Mouse (Mus musculus): ENCODE data around the gene Slc1a7. TPM values are rescaled to one million over a fixed set of nuclear protein-coding genes. Genes with fewer than 3 reads are reported as not detected.

Gene Slc1a7
- total RNA-seq, 1 experiment from 2014 or later = not detected

DNA sequence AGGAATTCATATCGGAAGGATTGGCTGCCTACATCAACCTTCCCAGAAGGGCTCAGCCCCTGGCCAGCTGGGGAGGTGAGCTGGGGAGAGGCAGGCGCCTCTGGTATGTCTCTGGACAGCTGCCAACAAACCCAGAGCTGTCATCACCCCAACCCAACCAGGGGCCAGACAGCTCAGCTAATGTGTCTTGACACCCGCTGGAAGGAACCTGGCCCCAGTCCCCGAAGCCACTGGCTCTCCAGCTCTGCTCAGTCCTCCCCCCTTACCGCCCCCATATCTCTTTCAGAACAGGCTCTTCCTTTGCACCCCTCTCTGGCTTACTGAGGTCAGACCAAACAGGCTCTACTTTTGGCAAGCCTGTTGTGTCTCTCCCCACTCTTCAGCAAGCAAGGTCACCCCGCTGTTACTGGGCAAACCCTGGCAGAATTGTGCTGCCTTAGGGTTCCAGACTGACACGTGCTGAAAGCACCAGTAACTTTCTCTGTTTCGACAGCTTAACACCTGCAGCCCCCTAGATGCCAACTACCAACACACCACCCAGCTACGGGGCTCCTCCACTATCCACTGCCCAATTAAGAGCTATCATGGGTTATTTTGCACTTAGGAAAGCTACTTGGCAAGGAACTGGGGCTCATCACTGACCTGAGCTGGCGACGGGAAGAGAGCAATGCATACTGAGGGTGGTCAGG, 5.9 kb upstream of the Slc1a7 start:
- ATAC-seq (replicated peaks; ENCODE audit: insufficient number of reproducible peaks, low FRiP score, low TSS enrichment, poor library complexity, severe bottlenecking) = no peak

DNA sequence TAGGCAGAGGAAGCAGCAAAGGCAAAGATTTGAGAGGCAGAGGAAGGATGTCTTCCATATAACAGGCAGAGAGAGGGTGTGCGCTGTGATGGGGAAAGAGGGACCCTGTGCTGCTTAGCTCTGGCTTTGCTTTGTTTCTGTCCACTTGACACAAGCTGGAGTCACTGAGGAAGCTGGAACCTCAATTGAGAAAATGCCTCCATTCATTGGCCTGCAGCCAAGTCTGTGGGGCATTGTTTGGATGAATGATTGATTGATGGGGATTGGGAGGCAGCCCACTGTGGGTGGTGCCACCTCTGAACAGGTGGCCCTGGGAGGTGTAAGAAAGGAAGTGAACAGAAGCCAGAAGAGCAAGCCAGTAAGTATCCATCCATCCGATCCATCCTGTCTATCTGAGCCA, 5.3 kb upstream of the Slc1a7 start:
- ATAC-seq (replicated peaks; ENCODE audit: insufficient number of reproducible peaks, low FRiP score, low TSS enrichment, poor library complexity, severe bottlenecking) = no peak

DNA sequence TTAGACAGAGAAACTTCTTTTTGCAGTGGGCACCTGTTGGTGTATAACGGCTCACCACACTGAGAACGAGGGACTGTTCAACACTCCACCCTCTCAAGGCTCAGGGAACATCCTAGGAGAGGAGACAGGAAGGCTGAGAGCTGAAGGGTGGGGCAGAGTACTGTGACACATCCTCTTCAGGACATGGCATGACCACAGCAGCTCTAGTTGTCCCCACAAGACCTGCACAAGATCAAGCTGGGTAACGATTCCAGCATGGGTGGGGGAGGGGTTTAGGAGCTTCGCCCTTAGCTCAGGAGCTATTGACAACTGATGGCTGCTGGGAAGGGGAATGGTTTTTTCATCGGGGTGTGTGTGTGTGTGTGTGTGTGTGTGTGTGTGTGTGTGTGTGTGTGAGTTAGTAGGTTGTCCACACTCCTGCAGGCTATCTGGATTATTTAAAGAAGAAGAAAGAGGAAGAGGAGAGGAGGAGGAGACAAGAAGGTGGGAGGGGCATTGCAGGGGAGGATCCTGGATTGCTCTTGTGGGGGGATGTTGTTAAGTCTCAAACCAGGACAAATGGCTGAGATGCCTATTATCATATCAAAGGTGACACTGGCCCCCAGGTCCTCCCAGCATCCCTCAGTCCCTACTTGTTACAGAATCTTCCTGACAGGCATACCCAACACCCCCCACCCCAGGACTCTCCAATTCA, 1.6 kb upstream of the Slc1a7 start:
- no peak; the same call in 1 of the 2 replicates for ATAC-seq (replicated peaks; ENCODE audit: insufficient number of reproducible peaks, low FRiP score, low TSS enrichment, poor library complexity, severe bottlenecking)

DNA sequence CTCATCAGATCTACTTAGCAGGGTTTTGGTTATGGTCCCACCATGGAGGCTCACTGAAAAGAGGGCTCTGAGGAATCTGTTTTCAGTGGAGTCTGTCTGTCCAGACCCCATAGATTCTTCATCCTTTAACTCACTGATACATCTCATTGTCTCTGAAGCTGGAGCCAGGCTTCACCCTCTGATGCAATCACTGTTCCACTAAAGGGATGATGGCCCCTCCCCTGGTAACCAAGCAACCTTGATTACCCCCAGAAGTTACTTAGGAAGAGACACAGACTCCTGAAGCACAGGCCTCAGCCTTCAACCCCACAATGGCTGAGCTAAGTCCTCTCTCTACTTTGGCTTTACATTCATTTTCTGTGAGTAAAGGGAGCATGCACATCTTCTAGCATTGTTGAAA, 1.6 kb downstream of the Slc1a7 start:
- ATAC-seq (replicated peaks; ENCODE audit: insufficient number of reproducible peaks, low FRiP score, low TSS enrichment, poor library complexity, severe bottlenecking) = no peak

GRCm38 (mm10) chr4:107971162-107971561, 3.0 kb downstream of the Slc1a7 start:
- no peak for ATAC-seq (replicated peaks; ENCODE audit: insufficient number of reproducible peaks, low FRiP score, low TSS enrichment, poor library complexity, severe bottlenecking)

DNA sequence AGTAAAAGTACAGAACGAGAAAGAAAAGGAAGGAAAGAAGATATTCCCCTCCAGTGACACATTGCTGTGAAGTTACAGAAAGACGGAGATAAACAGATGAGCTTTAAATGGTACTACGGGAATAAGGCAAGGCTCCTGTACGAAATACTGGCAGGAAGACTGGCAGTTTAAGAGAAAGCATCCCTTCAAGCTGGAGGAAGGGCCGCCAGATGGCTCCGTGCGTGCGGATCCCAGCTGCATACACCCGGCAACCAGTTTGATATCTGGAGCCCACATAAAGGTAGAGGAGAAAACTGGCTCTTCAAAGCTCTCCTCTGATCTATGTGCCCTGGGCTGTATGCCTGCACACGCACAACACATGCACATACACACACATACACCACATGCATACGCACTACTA, 6.4 kb downstream of the Slc1a7 start:
- no peak for ATAC-seq (replicated peaks; ENCODE audit: insufficient number of reproducible peaks, low FRiP score, low TSS enrichment, poor library complexity, severe bottlenecking)

- no peak for ATAC-seq (replicated peaks; ENCODE audit: insufficient number of reproducible peaks, low FRiP score, low TSS enrichment, poor library complexity, severe bottlenecking)
Observed at GRCm38 (mm10) chr4:107975004-107975403, 6.9 kb downstream of the Slc1a7 start.

DNA sequence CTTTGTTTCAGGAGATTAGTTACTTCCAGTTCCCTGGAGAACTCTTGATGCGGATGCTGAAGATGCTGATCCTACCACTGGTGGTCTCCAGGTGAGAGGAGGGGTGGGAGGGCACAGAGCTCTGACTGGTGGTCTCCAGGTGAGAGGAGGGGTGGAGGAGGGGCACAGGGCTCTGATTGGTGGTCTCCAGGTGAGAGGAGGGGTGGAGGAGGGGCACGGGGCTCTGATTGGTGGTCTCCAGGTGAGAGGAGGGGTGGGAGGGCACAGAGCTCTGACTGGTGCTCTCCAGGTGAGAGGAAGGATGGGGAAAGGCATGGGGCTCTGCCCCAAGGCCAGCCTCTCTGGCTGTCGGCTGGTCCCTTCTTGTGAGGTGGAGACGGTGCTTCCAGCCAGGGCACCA, 9.5 kb downstream of the Slc1a7 start:
- ATAC-seq (replicated peaks; ENCODE audit: insufficient number of reproducible peaks, low FRiP score, low TSS enrichment, poor library complexity, severe bottlenecking) = no peak

- ATAC-seq (replicated peaks; ENCODE audit: insufficient number of reproducible peaks, low FRiP score, low TSS enrichment, poor library complexity, severe bottlenecking) = no peak
Observed at GRCm38 (mm10) chr4:107979530-107979929, 11.4 kb downstream of the Slc1a7 start.

DNA sequence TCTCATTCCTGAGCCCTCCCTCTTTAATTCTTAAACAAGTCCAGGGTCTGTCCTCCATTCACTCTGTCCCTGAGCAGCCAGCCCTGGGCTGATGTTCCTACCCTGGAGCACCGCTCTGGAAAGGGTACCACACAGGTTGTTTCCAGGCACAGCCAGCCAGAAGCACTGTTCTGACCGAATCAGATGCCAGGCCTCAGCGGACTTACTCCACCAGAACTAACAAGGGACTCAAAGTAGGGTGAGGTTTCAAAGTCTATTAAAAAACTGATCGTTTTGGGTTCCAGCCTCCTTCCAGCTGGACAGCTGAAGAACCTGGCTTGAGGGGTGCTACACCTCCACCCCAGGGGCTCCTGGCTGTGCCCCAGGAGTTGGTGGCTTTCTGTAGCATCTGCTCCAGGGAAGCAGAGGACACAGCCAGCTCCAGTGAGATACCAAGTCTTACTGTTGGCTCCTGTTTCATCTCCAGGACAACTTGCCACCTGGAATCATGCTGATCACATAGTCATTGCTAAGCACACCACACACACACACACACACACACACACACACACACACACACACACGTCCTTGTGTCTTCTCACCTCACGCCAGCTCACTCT, 12.0 kb downstream of the Slc1a7 start:
- no peak for ATAC-seq (replicated peaks; ENCODE audit: insufficient number of reproducible peaks, low FRiP score, low TSS enrichment, poor library complexity, severe bottlenecking)

DNA sequence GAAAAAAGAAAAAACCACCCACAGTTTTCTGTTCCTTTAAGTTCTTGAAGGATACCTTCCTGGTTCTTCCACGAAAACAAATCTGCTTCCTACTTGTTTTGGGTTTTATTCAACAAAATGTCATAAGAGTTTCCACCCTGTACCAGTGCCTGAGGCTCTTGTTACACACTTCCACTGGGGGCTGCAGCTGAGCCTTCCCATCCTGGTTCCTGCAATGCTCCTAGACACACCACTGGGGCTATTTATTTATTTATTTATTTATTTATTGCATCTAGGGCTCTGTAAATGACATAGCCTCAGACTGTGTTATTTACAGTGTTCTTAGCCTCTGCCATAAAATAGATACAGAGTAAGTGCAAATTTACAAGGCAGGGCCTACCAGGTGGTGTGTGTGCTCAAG, 15.6 kb downstream of the Slc1a7 start:
- no peak for ATAC-seq (replicated peaks; ENCODE audit: insufficient number of reproducible peaks, low FRiP score, low TSS enrichment, poor library complexity, severe bottlenecking)

DNA sequence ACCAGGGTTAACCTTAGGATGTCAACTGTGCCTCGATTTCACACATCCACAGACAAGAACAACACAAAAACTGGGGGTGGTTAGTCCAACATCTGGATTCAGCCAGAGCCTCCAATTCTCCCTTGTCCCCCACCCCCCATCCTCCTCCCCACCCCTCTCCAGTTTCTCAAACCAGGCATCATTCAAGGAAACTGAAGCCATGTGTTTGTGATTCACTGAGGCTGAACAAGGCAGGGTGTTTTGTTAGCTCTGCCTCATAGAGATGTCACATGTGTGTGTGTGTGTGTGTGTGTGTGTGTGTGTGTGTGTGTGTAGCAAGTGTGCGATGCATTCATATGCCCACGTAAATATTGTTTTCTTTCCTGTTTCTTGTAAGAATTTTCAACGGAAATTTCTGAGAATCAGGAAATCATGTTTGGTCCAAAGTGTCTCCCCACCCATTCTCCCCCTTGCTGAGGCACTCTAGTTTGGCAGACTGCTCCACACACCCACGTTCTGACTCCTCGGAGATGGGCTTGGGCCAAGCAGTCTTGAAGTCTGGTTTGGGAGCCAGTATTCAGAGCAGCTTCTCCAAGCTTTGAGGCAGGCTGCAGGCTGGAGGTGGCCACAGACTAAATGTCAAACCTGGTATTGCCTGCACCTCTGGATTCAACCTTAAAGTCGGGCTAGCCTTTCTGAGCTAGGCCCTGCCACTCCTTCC, 16.3 kb downstream of the Slc1a7 start:
- ATAC-seq (replicated peaks; ENCODE audit: insufficient number of reproducible peaks, low FRiP score, low TSS enrichment, poor library complexity, severe bottlenecking) = no peak

DNA sequence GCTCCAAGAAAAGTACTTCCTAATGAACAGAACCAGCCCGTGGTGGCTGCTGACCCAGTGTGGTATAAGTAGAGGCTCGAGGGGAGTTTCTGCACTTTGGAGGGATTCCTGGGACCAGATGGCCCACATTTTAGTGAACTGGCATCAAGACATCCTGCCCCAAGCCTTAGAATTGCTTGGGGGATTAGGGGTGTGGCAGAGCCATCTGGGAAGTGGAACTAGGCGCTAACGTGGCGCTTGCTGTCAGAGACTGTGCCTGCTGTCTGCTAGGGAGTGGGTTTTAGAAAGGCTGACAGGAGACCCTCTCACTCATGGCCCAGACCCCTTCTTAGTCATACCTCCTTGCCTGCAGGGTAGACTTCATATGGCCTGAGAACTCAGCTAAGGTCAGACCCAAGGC, 17.7 kb downstream of the Slc1a7 start:
- no peak for ATAC-seq (replicated peaks; ENCODE audit: insufficient number of reproducible peaks, low FRiP score, low TSS enrichment, poor library complexity, severe bottlenecking)

DNA sequence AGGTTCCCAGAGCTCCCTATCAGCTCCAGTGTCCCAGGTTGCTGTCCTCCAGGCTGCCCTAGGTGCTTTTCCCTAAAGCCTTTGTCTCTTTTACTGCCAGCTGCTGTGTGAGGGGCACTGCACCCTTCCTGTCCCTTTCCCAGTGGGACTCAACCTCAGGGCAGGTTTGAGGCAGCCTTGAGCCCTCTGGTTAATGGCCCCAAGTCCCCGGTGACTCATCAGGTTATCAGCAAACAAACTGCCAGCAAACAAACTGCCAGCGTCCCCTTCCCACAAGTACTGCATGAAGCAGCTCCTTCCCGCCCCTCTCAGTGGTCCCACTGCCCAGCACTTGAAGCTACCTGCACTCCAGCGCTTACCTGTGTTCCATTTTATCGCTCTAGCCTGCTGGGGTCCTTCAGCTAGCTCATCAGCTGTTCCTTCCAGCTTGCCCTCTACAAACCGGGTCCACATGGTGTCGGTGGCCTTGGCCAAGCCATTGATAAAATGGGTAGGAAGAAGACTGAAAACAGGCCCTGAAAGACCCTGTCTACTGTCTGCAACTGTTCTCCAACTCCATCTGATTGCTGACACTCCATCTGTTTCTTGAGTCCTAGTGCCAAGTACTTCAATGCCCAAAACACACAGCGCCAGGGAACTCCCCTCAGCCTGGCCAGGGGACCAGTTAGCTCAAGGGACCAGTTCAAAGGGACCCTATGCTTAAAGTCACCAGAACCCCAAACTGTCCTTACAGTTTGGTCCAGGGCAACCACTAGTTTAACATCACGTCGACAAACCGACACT, 18.4 kb downstream of the Slc1a7 start:
- ATAC-seq (replicated peaks; ENCODE audit: insufficient number of reproducible peaks, low FRiP score, low TSS enrichment, poor library complexity, severe bottlenecking) = no peak

- ATAC-seq (replicated peaks; ENCODE audit: insufficient number of reproducible peaks, low FRiP score, low TSS enrichment, poor library complexity, severe bottlenecking) = peak; percentile 96
Observed at GRCm38 (mm10) chr4:107988931-107989330, 20.8 kb downstream of the Slc1a7 start.

- no peak for ATAC-seq (replicated peaks; ENCODE audit: insufficient number of reproducible peaks, low FRiP score, low TSS enrichment, poor library complexity, severe bottlenecking)
Observed at GRCm38 (mm10) chr4:107990818-107991217, 22.7 kb downstream of the Slc1a7 start.

DNA sequence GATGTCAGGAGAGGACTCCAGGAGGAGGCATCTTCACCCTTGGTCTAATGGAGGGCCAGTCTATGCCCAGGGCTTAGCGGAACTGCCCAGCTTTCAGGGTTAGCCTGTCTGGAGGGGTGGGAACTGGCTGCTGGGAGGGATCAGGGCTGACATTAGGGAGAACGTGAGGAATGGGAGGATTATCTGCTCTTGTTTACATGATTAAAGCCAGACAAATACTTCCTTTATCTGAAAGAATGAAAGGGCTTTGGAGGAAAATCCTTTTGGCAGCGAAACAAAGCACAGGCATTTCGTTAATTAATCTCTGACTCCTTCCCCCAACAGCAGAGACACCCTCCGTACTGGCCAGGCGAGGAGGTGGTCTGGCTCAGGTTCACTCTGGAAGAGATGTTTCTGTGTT, 23.7 kb downstream of the Slc1a7 start:
- ATAC-seq (replicated peaks; ENCODE audit: insufficient number of reproducible peaks, low FRiP score, low TSS enrichment, poor library complexity, severe bottlenecking) = no peak

- ATAC-seq (replicated peaks; ENCODE audit: insufficient number of reproducible peaks, low FRiP score, low TSS enrichment, poor library complexity, severe bottlenecking) = no peak
Observed at GRCm38 (mm10) chr4:107995011-107995410, 26.9 kb downstream of the Slc1a7 start.

GRCm38 (mm10) chr4:107995727-107996126, 27.6 kb downstream of the Slc1a7 start:
- no peak for ATAC-seq (replicated peaks; ENCODE audit: insufficient number of reproducible peaks, low FRiP score, low TSS enrichment, poor library complexity, severe bottlenecking)
